Mouse (Mus musculus): ENCODE measurements at regions not wholly inside any gene's neighbourhood (a gene's known extent, or its start where the extent isn't known, plus 50 kb on each side); places are given as distances from the start of the nearest gene placed in this dataset.
A peak's percentile ranks its signal among the peaks of the same experiment; 100 is the strongest.

- no peak for DNase-seq (ENCODE audit: low spot score)
Measured at GRCm38 (mm10) chr3:137728689-137729088, 57.4 kb downstream of the Gm21962 start.

- no peak for DNase-seq (ENCODE audit: low spot score)
Measured at GRCm38 (mm10) chr3:137729421-137729820, 58.1 kb downstream of the Gm21962 start.

GRCm38 (mm10) chr3:137737222-137737800 lies 66.0 kb downstream of the Gm21962 start:
- DNase-seq (ENCODE audit: low spot score) = no peak

DNA sequence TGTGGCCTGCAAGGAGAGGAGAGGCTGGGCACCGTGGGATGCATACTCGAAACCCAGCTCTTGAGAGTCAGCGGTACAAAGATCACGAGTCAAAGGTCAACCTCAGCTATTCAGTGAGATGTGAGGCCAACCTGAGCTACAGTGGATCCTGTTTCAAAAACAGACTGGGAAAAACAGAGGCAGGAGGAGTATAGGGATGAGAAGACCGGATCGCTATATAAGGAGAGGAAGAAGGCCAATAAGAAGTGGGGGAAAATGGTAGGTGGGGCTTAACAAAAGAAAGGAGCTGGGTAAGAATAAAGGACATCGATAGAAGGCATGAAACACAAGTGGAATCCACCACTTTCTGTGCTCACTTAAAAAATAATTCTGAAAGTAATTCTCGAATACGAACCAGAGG lies 70.2 kb downstream of the Gm21962 start:
- no peak for DNase-seq (ENCODE audit: low spot score)

DNA sequence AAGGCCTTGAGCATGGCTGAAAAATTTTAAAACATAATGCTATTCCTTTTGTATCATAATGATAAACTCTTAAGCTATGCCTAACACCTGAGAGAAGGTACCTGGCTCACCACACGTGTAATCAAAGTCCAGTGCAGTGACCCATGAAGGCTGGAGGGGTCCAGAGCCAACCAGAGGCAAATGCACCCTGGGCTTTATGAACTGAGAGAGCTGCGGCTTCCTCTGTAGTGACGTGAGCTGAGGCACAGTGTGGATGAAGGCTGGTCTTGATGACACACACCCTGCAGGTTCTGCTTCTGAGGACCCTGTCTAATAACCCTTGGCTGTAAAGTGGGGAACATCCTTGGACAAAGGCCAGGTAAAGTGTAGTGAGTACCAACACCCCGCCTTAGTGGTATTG lies 70.8 kb downstream of the Gm21962 start:
- no peak for DNase-seq (ENCODE audit: low spot score)

GRCm38 (mm10) chr3:137751732-137752260 lies 80.5 kb downstream of the Gm21962 start:
- no peak for DNase-seq (ENCODE audit: low spot score)

- peak; percentile 73 for DNase-seq (ENCODE audit: low spot score)
Measured at GRCm38 (mm10) chr3:137752447-137753256, 81.3 kb downstream of the Gm21962 start.

GRCm38 (mm10) chr3:137753257-137753654 lies 81.9 kb downstream of the Gm21962 start:
- no peak for DNase-seq (ENCODE audit: low spot score)

GRCm38 (mm10) chr3:137755391-137755790 lies 84.1 kb downstream of the Gm21962 start:
- no peak for DNase-seq (ENCODE audit: low spot score)

- peak; percentile 9 for DNase-seq (ENCODE audit: low spot score)
Measured at GRCm38 (mm10) chr3:137762213-137762884, 91.0 kb downstream of the Gm21962 start.

DNA sequence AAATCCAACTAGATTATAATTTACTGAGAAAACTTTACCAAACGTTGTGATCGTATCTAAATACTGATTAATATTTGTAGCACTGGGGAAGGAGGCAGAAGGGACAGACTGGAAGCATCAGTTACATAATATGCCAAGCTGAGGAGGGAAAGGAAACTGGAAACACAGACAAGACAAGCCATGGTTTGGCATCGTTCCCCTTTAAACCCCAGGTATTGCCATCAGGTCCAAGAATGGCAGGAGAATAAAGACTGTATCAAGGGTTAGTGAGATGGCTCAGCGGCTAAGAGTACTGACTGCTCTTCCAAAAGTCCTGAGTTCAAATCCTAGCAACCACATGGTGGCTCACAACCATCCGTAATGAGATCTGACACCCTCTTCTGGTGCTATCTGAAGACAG lies 92.1 kb downstream of the Gm21962 start:
- no peak for DNase-seq (ENCODE audit: low spot score)

DNA sequence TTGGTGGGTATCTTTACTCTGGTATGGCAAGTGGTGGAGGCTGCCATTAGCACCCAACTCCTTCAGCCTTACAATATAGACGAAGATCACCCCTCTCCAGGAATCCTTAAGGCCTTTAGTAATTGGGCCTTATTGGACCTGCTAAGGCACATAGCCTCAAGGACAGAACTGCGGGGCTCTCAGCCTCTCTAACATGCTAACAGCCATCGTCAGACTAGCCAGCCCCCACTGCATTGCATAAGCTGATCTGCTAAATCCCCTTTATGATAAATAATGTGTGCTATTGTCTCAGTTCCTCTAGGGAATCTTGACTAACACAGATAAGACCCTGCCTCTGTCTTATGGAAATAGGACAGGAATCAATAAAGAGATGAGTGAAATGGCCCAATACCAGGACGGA lies 95.7 kb upstream of the H2afz start:
- no peak for DNase-seq (ENCODE audit: low spot score)

GRCm38 (mm10) chr3:137775076-137775849 lies 89.0 kb upstream of the H2afz start:
- DNase-seq (ENCODE audit: low spot score) = no peak

DNA sequence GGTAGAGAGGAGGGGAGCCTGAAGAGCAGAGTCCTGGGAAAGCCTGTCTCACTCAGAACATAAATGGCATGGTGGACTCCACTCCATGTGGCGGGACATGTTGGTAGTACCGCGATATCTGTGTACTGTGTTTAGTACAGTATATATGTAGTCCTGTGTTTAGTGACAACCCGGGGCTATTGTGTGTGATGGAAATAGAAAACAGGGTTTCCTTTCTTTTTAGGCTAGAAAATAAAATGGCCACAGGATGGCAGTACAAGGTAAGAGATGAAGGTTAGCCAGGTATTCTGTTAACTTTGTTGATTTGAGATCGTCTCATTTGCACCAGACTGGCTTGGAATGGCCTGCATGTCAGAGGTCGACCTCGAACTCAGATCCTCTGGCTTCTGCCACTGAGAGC lies 86.2 kb upstream of the H2afz start:
- no peak for DNase-seq (ENCODE audit: low spot score)

GRCm38 (mm10) chr3:137780029-137780428 lies 84.3 kb upstream of the H2afz start:
- no peak for DNase-seq (ENCODE audit: low spot score)

DNA sequence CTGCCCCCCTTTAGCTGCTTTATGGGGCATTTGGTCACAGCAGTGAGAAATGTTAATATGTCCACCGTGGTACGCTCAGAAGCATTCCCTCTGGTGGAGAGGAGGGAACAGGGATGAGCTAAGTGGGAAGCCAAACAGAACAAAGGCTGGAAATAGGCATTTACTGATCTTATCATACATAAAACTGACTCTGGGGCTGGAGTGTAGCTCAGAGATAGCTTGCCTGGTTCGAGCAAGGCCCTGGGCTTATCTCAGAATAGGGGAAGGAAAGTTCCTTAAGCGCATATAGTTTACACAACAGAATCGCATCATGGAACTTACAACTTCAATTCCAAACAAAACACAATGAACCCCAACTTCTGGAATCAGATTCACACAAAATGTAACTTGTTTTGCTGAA lies 81.5 kb upstream of the H2afz start:
- no peak for DNase-seq (ENCODE audit: low spot score)

DNA sequence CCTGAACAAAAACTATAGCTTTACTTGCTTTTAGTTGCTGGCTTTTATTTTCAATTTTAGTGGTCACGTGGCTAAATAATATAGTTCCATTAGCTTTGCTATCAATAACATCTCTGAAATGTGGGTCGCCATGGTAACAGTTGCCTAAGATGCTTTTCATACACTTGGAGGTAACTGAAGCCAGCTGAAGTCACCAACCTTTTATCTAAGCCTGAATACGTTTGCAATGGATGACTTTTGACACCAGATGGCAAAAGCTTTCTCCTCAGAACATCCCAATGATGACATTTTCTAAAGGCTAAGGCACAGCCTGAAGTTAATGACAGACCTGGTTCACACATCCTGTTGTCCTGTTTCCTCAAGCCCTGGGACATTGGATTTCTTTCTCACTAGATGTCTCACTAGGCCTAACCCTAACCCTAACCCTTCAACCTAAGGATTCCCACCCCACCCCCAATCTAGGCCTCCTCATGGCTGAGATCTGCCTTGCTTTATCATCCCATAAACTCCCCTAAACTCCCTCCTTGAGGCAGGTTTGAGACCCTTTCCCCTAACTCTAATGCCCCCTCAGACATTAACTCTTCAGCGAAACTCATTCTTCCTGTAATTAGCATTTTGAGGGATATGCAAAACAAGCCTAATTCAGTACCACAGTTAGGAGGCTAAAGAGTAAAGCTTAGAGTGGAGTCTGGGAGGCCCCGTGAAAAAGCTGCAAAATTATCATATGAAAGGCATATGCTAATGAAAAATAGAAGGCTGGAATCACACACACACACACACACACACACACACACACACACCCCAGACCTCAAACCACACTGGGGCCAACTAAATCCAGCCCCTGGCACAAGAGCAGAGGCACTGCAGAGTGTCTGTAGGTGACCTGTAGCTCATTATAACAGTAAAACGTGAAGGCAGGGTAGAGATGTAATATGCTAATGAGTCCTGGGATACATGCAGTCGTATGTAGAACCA lies 80.1 kb upstream of the H2afz start:
- no peak for DNase-seq (ENCODE audit: low spot score)

GRCm38 (mm10) chr3:137785224-137785623 lies 79.1 kb upstream of the H2afz start:
- no peak for DNase-seq (ENCODE audit: low spot score)

GRCm38 (mm10) chr3:137785871-137786270 lies 78.4 kb upstream of the H2afz start:
- DNase-seq (ENCODE audit: low spot score) = no peak

GRCm38 (mm10) chr3:137789671-137790070 lies 74.6 kb upstream of the H2afz start:
- DNase-seq (ENCODE audit: low spot score) = no peak

- DNase-seq (ENCODE audit: low spot score) = no peak
Measured at GRCm38 (mm10) chr3:137790340-137790739, 73.9 kb upstream of the H2afz start.
